Mouse (Mus musculus): ENCODE measurements around the gene Tmem144. TPM values are rescaled to one million over a fixed set of nuclear protein-coding genes. Genes with fewer than 3 reads are reported as not detected.

Tmem144 gene
- 5.1 and 6.3 TPM in 2 replicates for polyA plus RNA-seq (2015; fragmentation: Nextera tagmentation; extraction: Ambion mirVana)

DNA sequence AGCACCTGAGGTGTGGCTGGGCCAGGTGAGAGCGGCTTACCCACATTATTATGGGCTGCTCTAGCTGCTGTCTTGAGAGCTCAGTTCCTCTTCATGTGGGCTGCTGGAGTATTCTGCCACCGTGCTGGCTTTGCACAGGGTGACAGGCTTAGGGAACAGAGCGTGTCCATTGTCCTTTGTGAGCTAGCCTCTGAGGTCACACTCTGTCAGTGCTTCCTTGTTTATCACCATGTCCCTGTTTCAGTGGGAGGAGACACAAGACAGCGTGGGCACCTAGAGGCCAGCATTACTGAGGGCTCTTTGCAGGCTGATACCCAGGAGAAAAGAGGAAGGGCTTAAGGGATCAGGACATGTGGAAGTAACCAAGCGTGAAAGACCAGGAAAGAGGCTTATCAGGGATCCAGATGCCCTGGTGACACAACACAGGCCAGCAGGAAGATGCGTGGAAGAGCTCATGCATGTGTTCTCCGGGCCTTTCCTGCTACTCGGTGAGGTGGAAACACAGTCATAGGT lies at the start of gene Tmem144:
Tmem144 (minus strand) TSS at position 120 of the 513 bp plus-strand sequence.
- no peak within 1 kb of the TSS for H3K9ac ChIP-seq
- no peak within 1 kb of the TSS for H3K4me3 ChIP-seq (replicated peaks)
- H3K27ac ChIP-seq = no peak within 1 kb of the TSS
- peaks cover 9% of the 10 kb centered on the region for H3K4me1 ChIP-seq
- H3K27me3 ChIP-seq = no peaks in the 10 kb centered on the region
- no peak within 1 kb of the TSS for H3K4me2 ChIP-seq
- H3K36me3 ChIP-seq = no peaks in the 10 kb centered on the region
- 52% methylated on average over 8 of the region's 8 CpGs for WGBS
- no peaks in the 10 kb centered on the region for H3K9me3 ChIP-seq (replicated peaks)
- ATAC-seq (replicated peaks; ENCODE audit: low FRiP score) = 0 out of 2 replicates have a peak, but pooled peaks have one; percentile 31

DNA sequence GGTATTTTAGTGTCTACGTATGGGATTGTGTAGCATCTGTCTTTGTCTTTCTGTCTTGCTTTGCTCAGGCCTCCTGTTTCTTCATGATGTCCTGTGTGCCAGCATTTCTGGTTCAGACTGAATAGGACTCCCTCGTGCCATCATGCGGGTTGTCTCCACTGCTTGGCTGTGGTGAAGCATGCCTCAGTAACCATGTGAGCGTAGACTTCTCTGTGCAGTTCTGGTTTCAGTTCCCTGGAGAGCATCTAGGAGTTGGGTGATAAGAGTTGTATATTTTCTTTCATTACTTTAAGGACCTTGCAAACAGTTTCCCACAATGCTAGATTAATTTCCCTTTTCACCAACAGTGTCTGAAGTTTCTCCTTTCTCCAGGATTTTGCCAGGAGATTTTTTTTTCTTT lies 49.2 kb upstream of the Tmem144 start:
- Histone ChIP-seq H3K27me3 (no peaks in the 10 kb centered on the region), H3K36me3 (no peaks in the 10 kb centered on the region), H3K4me2 (no peak overlapping the region), H3K4me1 (peaks cover 15% of the 10 kb centered on the region), H3K9me3 (replicated peaks) (no peaks in the 10 kb centered on the region), H3K9ac (no peak overlapping the region), H3K4me3 (replicated peaks) (no peak overlapping the region), H3K27ac (no peak overlapping the region)
- WGBS = 88% methylated on average over 4 of the region's 4 CpGs
- ATAC-seq (replicated peaks; ENCODE audit: low FRiP score) = no peak

DNA sequence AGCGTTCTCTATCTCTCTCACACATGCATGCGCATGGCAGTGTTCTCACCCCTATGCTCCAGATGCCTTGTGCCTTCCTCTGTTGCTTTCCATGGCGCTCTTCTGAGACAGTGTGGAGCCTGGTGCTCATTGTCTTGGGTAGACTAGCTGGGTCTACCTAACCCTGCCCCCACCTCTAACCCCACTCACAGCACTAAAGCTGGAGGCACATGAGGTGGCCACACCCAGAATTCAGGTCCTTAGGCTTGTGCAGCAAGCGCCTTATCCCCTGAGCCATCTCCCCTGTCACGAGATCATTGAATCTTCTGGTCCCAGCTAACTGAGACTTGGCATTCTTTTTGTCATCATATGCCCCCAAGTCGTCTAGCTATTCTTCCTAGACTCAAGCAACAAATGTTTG lies 48.7 kb upstream of the Tmem144 start:
- Histone ChIP-seq H3K27me3 (no peaks in the 10 kb centered on the region), H3K9me3 (replicated peaks) (no peaks in the 10 kb centered on the region), H3K4me3 (replicated peaks) (no peak overlapping the region), H3K9ac (no peak overlapping the region), H3K27ac (no peak overlapping the region), H3K4me1 (peaks cover 15% of the 10 kb centered on the region), H3K4me2 (no peak overlapping the region), H3K36me3 (no peaks in the 10 kb centered on the region)
- ATAC-seq (replicated peaks; ENCODE audit: low FRiP score) = no peak
- WGBS = 86% methylated on average over 6 of the region's 6 CpGs

DNA sequence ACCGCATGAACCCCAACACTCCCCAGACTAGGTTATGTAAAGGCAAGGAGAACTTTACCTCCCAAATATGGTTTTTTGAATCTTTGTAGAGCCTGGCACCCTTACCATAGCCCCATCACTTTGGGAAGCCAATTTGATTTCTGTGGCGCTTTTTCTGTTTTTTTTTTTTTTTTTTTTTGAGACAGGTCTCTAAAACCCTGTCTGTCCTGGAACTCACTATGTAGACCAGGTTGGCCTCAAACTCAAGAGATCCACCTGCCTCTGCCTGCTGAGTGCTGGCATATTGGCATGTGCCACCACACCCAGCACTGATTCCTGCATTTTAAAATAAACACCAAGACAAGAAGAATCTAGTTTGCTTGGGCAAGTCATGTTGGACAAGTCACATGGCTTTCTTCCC lies 47.9 kb upstream of the Tmem144 start:
- WGBS = 94% methylated on average over 2 of the region's 2 CpGs
- no peaks in the 10 kb centered on the region for H3K27me3 ChIP-seq
- ATAC-seq (replicated peaks; ENCODE audit: low FRiP score) = no peak
- no peak overlapping the region for H3K4me2 ChIP-seq
- no peak overlapping the region for H3K27ac ChIP-seq
- no peak overlapping the region for H3K4me3 ChIP-seq (replicated peaks)
- H3K36me3 ChIP-seq = no peaks in the 10 kb centered on the region
- H3K4me1 ChIP-seq = peaks cover 15% of the 10 kb centered on the region
- H3K9ac ChIP-seq = no peak overlapping the region
- no peaks in the 10 kb centered on the region for H3K9me3 ChIP-seq (replicated peaks)

DNA sequence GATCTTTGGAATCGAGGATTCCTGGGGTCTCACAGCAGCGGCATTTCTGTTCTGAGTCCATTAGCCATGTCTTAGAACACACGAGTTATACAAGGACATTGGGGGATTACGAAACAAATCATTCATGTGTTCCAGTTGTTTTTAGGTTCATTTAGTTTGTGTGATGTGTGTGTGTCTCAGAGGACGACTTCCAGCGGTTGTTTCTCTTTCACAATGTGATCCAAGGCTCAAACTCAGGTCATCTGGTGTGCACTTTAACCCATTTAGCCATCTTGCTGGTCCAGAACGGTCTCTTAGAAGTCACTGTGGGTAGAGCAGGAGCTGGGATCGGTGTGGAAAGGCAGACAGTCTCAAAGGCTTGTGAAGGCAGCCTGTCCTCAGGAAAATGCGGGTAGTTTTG lies 47.3 kb upstream of the Tmem144 start:
- 85% methylated on average over 9 of the region's 9 CpGs for WGBS

DNA sequence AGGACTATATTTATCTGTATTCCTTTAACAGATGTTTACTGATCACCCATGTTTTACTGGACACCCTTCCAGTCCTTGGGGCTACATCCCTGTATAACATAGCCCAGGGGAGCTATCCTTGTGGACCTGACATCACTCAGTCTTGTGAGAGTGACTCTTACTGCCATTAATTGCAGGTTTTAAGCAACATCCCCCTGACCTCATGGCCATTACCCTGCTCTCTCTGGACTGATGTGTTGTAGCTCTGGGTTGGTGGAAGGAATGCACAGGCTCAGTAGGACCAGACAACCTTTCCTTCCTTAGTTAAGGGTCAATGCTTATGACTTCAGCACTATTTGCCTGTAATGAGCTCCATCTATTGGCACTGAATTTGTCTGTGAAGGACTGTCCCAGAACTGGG lies 45.9 kb upstream of the Tmem144 start:
- H3K4me2 ChIP-seq = no peak overlapping the region
- no peaks in the 10 kb centered on the region for H3K36me3 ChIP-seq
- H3K9ac ChIP-seq = no peak overlapping the region
- no peak overlapping the region for H3K4me3 ChIP-seq (replicated peaks)
- H3K4me1 ChIP-seq = peaks cover 4% of the 10 kb centered on the region; the same call in 1 of the 2 replicates
- ATAC-seq (replicated peaks; ENCODE audit: low FRiP score) = no peak
- H3K9me3 ChIP-seq (replicated peaks) = no peaks in the 10 kb centered on the region
- H3K27ac ChIP-seq = no peak overlapping the region
- no peaks in the 10 kb centered on the region for H3K27me3 ChIP-seq

More for the DNA sequence above, 47.3 kb upstream of the Tmem144 start:
- H3K4me1 ChIP-seq = peaks cover 15% of the 10 kb centered on the region
- H3K27me3 ChIP-seq = no peaks in the 10 kb centered on the region
- H3K4me3 ChIP-seq (replicated peaks) = no peak overlapping the region
- H3K4me2 ChIP-seq = no peak overlapping the region
- H3K9ac ChIP-seq = no peak overlapping the region
- no peaks in the 10 kb centered on the region for H3K9me3 ChIP-seq (replicated peaks)
- H3K36me3 ChIP-seq = no peaks in the 10 kb centered on the region
- no peak overlapping the region for H3K27ac ChIP-seq
- ATAC-seq (replicated peaks; ENCODE audit: low FRiP score) = no peak

DNA sequence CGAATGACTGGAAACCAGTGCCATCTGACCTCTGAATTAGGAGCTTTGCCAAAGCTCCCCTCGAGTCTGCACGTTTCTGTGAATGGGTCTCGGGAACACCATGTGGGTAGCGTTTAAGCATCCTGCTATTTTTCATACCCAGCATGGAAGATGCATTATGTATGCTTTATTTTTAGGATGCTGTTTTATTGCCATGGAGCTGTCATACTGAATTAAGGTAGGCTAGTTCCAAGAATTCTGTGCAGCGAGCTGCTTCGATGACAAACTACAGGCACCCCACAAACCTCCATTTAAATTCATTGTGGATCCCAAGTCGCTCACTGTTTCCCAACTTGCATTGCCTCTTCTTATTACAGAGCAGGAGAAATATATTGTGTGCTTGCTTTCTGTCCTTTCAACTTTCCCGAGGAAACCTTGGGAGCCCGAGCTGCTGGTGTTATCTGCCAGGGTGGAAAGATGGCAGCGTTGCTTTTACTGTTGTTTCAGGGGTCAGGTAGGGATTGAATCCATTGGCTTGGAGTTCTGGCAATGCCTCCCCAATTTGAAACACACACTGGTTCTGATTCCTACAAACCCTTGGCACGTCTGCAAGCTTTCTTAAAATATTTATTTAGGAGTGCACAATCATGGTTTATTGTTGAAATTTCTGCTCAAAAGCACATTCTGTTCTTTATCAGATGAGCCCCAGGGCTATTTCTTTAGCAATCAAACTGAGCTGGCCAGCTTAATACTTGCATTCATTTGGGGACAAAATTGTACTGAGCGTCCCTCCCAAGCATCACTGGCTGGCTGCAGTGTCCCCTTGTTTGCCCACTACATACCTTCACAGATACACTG lies 45.2 kb upstream of the Tmem144 start:
- 73% methylated on average over 13 of the region's 13 CpGs for WGBS

DNA sequence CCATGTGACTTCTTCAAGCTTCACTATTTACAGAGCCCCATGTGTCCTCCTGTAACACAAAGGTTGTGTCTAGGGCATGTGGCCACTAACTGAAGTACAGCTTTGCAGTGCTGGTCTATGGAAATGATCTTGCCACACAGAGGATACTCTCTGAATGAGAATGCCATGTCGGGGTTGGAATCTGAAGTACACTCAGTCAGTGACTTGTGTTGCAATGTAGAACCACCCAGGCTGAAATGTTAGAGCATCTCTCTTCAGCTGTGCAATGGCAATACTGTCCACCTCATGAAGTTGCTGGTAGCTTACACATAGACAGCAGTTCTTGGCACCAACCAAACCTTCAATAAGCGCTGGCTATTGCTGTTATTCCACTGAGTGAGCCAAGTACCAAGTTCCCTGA lies 35.4 kb upstream of the Tmem144 start:
- ATAC-seq (replicated peaks; ENCODE audit: low FRiP score) = no peak
- peak overlapping the region; percentile 13; the same call in 1 of the 2 replicates for H3K4me3 ChIP-seq (replicated peaks)
- no peak overlapping the region for H3K27ac ChIP-seq
- H3K9me3 ChIP-seq (replicated peaks) = no peaks in the 10 kb centered on the region
- WGBS = 87% methylated on average over 2 of the region's 2 CpGs
- peaks cover 26% of the 10 kb centered on the region for H3K4me1 ChIP-seq
- no peaks in the 10 kb centered on the region for H3K36me3 ChIP-seq
- H3K4me2 ChIP-seq = peak overlapping the region; percentile 68
- no peak overlapping the region for H3K9ac ChIP-seq
- H3K27me3 ChIP-seq = no peaks in the 10 kb centered on the region

More for the DNA sequence above, 45.2 kb upstream of the Tmem144 start:
- Histone ChIP-seq H3K27ac (no peak overlapping the region), H3K9ac (no peak overlapping the region), H3K9me3 (replicated peaks) (no peaks in the 10 kb centered on the region), H3K4me1 (no peaks in the 10 kb centered on the region), H3K36me3 (no peaks in the 10 kb centered on the region), H3K4me3 (replicated peaks) (no peak overlapping the region), H3K27me3 (no peaks in the 10 kb centered on the region), H3K4me2 (no peak overlapping the region)
- ATAC-seq (replicated peaks; ENCODE audit: low FRiP score) = no peak

DNA sequence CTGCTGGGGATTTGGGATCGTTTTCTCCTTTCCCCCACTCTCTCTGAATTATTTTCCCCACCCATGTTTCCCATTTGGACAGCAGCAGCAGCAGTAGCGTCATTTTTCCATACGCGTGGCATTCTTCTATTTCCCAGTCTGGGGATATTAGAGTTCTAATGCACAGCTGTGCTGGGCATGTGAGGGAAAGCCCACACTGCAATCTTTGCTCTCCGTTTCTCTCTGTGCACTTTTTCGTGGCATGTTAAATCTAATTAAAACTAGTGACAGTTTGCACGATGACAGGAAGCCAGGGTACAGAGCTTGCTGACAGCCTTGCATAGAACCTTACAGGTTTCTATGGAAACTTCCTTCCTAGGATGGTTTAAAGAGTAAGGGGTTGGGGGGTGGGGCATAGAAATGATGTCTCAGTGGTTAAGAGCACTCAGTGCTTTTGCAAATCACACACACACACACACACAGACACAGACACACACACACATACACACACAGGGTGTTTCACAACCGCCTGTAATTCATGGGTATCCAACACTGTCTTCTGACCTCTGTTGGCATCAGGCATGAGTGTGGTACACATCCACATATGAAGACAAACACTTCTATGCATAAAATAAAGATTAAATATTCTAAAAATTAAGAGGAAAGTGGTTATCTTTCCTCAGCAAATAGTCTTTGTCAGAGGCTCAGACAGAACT lies 34.7 kb upstream of the Tmem144 start:
- ATAC-seq (replicated peaks; ENCODE audit: low FRiP score) = no peak
- Histone ChIP-seq H3K36me3 (no peaks in the 10 kb centered on the region), H3K4me2 (peak overlapping the region; percentile 68), H3K4me3 (replicated peaks) (peak overlapping the region; percentile 41), H3K27ac (no peak overlapping the region), H3K27me3 (no peaks in the 10 kb centered on the region), H3K9me3 (replicated peaks) (no peaks in the 10 kb centered on the region), H3K9ac (0 out of 2 replicates have a peak overlapping the region, but pooled peaks have one; percentile 17), H3K4me1 (peaks cover 26% of the 10 kb centered on the region)
- 50% methylated on average over 8 of the region's 8 CpGs for WGBS

DNA sequence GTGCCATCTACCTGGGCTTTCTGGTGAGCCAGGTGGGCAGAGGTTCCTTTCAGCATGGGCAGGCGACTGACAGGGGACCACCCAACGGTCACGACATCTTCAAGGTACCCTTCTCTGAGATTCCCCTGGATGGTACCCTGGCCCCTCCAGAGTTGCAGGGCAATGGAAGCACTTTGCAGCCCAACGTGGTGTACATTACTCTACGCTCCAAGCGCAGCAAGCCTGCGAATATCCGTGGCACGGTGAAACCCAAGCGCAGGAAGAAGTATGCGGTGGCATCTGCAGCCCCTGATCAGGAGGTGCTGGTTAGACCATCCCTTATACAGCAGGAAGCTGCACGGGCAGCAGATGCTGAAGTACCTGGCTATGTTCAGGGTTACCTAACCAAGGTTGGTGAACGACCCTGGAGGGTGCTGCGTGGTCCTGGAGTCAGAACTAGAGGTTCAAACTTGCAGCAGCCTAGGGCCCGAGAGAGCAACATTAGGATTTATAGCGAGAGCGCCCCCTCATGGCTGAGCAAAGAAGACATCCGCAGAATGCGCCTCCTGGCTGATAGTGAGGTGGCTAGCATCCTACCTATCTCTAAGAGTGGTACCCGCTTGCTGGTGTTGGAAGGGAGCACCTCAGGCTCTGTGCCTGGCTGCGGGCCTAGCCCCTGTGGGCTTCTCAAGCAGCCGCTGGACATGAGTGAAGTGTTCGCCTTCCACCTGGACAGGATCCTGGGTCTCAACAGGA lies 34.0 kb upstream of the Tmem144 start:
- 67% methylated on average over 23 of the region's 23 CpGs for WGBS
- H3K27ac ChIP-seq = peak overlapping the region; percentile 82
- H3K9me3 ChIP-seq (replicated peaks) = no peaks in the 10 kb centered on the region
- no peaks in the 10 kb centered on the region for H3K27me3 ChIP-seq
- no peaks in the 10 kb centered on the region for H3K36me3 ChIP-seq
- H3K4me2 ChIP-seq = peak overlapping the region; percentile 68
- H3K9ac ChIP-seq = peak overlapping the region; percentile 34
- H3K4me3 ChIP-seq (replicated peaks) = peak overlapping the region; percentile 41
- H3K4me1 ChIP-seq = peaks cover 26% of the 10 kb centered on the region
- ATAC-seq (replicated peaks; ENCODE audit: low FRiP score) = peak; percentile 58

DNA sequence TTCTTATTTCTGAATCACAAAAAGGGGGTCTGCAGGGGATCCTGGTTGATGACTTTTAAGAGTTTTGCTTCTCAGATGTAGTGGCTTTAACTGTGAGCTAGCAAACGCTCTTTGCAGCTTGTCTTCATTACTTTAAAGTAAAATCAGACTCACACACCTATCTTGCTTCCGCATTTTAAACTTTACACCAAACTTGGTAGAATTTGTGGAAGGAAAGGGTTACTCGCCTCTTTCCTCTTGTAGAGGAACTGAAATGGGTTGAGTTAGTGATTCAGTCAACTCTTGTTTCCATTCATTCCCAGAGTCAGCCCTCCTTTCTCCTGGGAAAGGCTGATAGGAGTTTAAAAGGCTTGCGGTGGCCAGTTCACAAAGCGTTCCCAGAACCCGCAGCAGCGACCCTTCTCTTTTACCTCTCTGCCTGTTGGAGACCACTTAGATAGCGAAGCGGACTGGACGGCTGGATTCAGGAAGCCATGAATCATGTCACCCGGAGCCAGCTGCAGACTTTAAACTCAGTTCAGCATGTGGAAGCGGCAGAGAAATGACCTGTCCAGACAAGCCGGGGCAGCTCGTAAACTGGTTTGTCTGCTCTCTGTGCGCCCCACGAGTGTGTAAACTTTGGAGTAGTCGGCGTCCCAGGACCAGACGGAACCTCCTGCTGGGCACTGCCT lies 33.2 kb upstream of the Tmem144 start:
- Histone ChIP-seq H3K27ac (peak overlapping the region; percentile 82), H3K36me3 (no peaks in the 10 kb centered on the region), H3K27me3 (no peaks in the 10 kb centered on the region), H3K4me3 (replicated peaks) (peak overlapping the region; percentile 41), H3K9ac (peak overlapping the region; percentile 34), H3K4me1 (peaks cover 26% of the 10 kb centered on the region), H3K4me2 (peak overlapping the region; percentile 68), H3K9me3 (replicated peaks) (no peaks in the 10 kb centered on the region)
- WGBS = 5% methylated on average over 19 of the region's 19 CpGs
- ATAC-seq (replicated peaks; ENCODE audit: low FRiP score) = peak; percentile 87
